Mouse (Mus musculus): ENCODE results near the gene A030005L19Rik.

DNA sequence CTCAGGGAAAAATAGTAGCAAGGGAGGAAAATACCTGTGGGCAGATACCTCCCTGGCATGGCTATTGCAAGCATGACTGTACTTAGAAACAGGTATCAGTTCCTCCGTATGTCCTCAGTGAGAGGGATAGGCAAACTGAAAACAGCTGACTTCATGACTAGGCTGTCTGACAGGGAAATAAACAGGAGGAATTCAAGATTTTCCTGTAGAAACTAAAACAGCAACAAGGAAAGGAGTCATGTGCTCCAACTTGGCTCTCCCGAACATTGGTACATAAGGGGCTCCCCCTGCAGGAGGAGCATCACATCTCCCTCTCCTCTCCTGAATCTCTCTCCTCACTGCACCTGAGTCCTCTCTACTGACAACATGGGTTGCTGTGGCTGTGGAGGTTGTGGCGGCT lies at the start of gene A030005L19Rik:
- TF ChIP-seq CTCF (IDR thresholded peaks at IDR 0.05 in 2 of 3, conservative IDR thresholded peaks at IDR 0.05 in 1 of 3; ENCODE audit: control insufficient read depth in 1 of 3, insufficient read depth in 1 of 3, low read depth in 2 of 3, low read length in 3 of 3, poor library complexity in 1 of 3, severe bottlenecking in 1 of 3) (no peak), MAFK (IDR thresholded peaks at IDR 0.05; ENCODE audit: borderline replicate concordance, low read depth, low read length) (no peak), TBP (IDR thresholded peaks at IDR 0.05; ENCODE audit: low read depth, low read length) (no peak), POLR2AphosphoS2 (IDR thresholded peaks at IDR 0.05; ENCODE audit: low read length) (no peak), EP300 (IDR thresholded peaks at IDR 0.05; ENCODE audit: low read depth in 1 of 2, low read length in 2 of 2) (no peak), ETS1 (IDR thresholded peaks at IDR 0.05; ENCODE audit: low read depth, low read length) (no peak), USF1 (IDR thresholded peaks at IDR 0.05; ENCODE audit: low read depth, low read length) (no peak)
